Mouse (Mus musculus): ENCODE data around the gene Hist1h4i.

Hist1h4i gene

GRCm38 (mm10) chr13:22008707-22009106 is 32.5 kb downstream of the Hist1h4i start:
- DNase-seq (ENCODE audit: low spot score in 2 of 2), result no peak

DNA sequence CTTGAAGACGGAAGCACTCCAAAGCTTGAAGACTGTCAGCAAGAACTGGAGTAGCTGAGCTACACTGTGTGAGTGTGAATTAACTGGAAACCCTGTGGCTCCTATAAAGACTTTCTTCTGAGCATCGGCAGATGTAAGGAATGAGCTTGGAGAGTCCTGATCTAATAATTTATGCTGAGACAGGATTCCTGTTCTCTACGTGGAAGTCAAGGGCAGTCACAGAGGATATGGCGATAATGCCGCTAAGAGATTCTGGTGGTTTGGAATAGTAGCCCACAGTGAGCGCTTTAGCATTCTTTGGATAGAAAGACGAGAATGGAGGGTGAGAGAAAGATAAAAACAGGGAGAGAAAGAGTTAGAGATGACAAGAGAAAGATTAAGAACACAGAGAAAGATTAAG is 33.3 kb downstream of the Hist1h4i start:
- DNase-seq (ENCODE audit: low spot score in 2 of 2), result no peak

DNA sequence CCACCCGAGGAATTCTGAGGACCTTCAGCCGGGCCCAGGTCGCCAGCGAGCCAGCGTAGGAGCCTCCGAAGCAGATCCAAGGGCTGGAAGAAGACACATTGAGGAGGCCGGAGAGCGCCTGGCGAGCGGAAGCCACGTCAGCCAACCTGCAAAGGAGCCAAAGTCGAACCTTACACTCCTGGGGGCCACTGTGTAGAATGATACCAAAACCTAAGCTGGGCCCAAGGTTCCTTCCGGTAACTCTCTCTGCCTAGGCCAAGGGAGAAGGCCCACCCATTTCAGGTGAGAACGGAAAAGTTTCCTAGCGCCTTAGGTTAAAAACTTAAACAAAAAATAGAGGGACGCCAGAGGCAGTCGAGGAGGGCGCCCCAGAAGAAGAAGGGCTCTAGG is 34.0 kb downstream of the Hist1h4i start:
- no peak for DNase-seq (ENCODE audit: low spot score in 2 of 2)

GRCm38 (mm10) chr13:22006334-22007120 is 34.6 kb downstream of the Hist1h4i start:
- DNase-seq (ENCODE audit: low spot score in 2 of 2), result peak in 1 of 2 experiments; percentile 27

DNA sequence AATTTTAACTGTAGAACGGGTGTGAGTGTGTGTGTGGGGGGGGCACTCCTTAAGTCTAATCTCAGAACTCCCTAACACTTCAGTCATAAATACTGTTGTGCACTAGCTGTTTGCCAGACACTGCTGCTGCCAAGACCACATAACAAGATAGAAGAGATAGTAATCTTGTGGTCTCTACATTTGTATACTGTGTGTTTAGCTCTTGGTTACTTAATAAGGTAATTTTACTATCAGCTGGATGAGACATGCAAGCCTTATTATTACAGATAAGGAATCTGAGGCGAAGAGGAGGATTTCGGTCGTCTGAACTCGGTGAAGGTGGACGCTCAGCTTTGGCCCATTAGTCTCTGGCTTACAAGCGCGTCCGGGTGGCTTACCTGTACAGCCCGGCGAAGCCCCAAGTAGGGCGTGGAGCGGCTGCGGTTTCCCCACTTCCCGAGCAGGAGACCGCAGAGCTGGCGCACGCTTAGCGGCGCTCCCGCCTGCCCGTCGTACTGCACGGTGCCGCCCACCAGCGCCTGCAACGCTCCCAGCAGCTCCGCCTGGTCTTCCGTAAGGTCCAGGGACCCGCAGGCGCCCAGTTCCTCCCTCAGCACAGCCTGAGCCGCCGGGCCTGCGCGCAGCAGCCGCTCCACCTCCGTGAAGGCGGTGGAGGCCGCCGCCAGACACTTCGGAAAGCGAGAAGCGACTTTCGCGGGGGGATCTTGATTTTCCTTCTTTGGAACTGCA is 35.4 kb downstream of the Hist1h4i start:
- peak in 1 of 2 experiments; percentile 68 for DNase-seq (ENCODE audit: low spot score in 2 of 2)

DNA sequence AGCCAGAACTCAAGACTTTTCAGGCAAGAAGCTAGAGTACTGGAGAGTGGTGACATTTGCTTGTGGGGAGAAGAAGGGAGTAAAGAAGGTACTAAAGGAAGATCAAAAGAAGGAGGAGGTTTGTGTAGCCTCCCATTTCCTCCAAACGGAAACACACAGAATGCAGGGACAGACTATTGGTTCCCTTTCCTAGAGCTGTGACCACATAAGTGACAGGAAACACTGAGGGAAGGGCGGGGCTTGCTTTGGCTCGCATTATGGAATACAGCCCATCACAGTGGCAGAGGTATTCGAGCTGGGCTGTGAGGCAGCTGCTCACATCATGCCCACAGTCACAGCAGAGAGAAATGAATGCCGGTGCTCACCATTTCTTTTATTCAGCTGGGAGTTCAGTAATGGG is 39.3 kb downstream of the Hist1h4i start:
- no peak for DNase-seq (ENCODE audit: low spot score in 2 of 2)

GRCm38 (mm10) chr13:22001346-22001745 is 39.8 kb downstream of the Hist1h4i start:
- no peak for DNase-seq (ENCODE audit: low spot score in 2 of 2)

DNA sequence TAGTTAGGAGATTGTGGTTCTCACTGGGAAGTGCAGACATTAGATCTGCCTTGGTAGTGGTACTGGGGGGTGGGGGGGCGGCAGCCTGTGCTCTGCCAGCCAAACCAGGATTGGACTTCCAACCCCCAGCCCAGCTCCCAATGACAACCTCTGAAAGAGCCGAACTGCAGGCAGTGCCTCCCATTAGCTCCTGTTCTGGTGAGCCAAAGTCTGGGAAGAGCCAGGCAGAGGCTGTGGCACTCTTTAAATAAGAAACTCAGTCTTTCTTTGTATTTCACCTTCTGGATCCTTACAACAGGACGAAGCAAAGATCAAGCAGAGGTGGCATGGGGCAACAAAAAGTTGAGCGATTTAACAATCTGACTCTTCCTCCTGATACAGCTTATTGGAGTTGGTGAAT is 42.0 kb downstream of the Hist1h4i start:
- no peak for DNase-seq (ENCODE audit: low spot score in 2 of 2)

- no peak for DNase-seq (ENCODE audit: low spot score in 2 of 2)
These were observed 42.8 kb downstream of the Hist1h4i start for GRCm38 (mm10) chr13:21998412-21998811.

- DNase-seq (ENCODE audit: low spot score in 2 of 2), result no peak
These were observed 43.3 kb downstream of the Hist1h4i start for GRCm38 (mm10) chr13:21997821-21998220.

DNA sequence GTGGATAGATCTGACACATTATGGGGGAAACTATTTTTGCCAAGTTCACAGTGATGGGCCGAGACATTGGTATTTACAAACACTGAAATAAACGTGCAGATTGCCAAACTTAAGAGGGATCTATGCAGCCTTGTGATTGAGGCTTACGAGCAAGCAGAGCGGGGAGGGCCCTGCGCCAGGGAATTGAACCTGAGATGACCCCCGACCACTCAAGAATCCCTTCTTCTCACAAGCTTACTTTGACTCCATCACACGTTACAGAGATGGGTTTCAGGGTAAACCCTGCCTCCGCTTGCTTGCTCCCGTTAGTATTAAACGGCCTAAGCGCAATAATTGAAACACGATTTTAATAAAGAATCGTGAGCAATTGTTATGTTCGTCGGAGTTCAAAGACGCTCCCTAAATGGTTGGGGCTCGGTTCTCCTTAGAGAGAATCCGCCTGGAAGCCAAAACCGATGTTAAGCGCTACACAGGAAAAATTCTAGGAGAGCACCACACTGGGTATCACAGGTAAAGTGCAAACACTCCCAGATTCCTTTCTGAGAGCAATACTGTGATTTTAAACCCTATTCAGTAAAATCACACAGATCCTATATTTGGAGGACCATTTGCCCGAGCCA is 43.9 kb downstream of the Hist1h4i start:
- no peak for DNase-seq (ENCODE audit: low spot score in 2 of 2)

- no peak for DNase-seq (ENCODE audit: low spot score in 2 of 2)
These were observed 44.3 kb downstream of the Hist1h4i start for GRCm38 (mm10) chr13:21996840-21997185.

- DNase-seq (ENCODE audit: low spot score in 2 of 2), result no peak
These were observed 44.9 kb downstream of the Hist1h4i start for GRCm38 (mm10) chr13:21996101-21996839.

DNA sequence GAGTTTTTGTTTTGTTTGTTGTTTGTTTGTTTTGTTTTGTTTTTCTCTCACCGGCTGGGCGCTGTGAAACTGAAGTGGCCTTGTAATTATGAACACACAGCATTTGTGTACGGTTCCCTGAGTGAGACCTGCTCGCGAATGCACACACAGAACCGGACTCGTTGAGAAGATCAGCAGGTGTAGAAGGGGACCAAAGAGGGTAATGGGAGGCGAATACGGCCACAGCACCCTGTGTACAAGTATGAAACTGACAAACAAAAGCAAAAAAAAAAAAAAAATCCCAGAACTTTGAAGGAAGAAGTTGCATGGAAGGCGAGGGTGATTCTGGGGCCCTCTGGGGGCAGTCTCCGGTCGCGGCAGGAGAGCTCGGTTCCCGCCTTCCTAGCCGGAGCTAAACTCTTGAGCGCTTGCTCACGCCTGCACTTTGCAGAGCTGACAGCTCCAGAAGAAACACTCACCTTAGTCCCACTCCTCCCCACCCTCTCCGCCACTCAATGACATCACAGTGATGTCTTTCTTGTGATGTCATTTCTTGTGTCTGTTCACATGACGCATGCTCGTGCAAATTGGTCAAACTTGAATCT is 45.7 kb downstream of the Hist1h4i start:
- no peak for DNase-seq (ENCODE audit: low spot score in 2 of 2)

GRCm38 (mm10) chr13:21994896-21995295 is 46.3 kb downstream of the Hist1h4i start:
- no peak for DNase-seq (ENCODE audit: low spot score in 2 of 2)

- DNase-seq (ENCODE audit: low spot score in 2 of 2), result no peak
These were observed 47.0 kb downstream of the Hist1h4i start for GRCm38 (mm10) chr13:21993957-21994738.

DNA sequence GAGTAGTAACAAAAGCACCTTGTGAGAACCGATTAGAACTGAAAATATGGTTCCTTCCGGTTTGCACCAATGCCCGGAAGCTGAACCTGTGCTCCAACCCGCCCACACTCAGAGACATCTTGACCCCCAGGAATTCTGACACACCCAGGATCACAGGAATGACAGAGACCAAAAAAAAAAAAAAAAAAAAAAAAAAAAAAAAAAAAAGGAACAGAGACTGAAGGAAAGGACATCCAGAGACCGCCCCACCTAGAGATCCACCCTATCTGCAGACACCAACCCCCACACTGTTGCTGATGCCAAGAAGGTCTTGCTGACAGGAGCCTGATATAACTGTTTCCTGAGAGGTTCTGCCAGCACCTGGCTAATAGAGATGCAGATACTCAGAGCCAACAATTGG is 48.6 kb downstream of the Hist1h4i start:
- no peak for DNase-seq (ENCODE audit: low spot score in 2 of 2)

Data from urinary bladder, adult 18-20 months (tissue).